12 mouse cellular contexts compared by ENCODE assay signal in genomic region chr1:74033407-74033806, GRCm38 (mm10).
DNase-seq lines count a peak whose midpoint lies in the region; ATAC-seq lines count a peak whose summit lies in the region.
"Had no signal": no experiment of that assay in that cellular context is flagged by ENCODE, and none has a peak within 500 bp of the region (broad histone marks: within the 10 kb centered on the region; RNA-seq: fewer than 3 reads in every experiment).

No protein-coding gene starts in this region.

- peak overlapping the region; percentile 40 to 59 for H3K27ac ChIP-seq in heart, embryonic 14.5 days (replicated peaks in 1 of 2; ENCODE audit: control insufficient read depth in 1 of 2, insufficient read depth in 1 of 2, low read depth in 2 of 2, low read length in 2 of 2)
- peak overlapping the region; percentile 54 for H3K27ac ChIP-seq in embryonic facial prominence, embryonic 10.5 days (replicated peaks)
- H3K27ac ChIP-seq in embryonic facial prominence, embryonic 15.5 days (replicated peaks): 0 out of 2 replicates have a peak overlapping the region, but pooled peaks have one; percentile 41
- H3K27ac ChIP-seq: midbrain, embryonic 15.5 days had no signal

- no peaks in the 10 kb centered on the region for H3K9me3 ChIP-seq in heart, embryonic 14.5 days (ENCODE audit: control insufficient read depth, low read length)
- no peaks in the 10 kb centered on the region for H3K9me3 ChIP-seq in embryonic facial prominence, embryonic 10.5 days
- no peaks in the 10 kb centered on the region for H3K9me3 ChIP-seq in embryonic facial prominence, embryonic 15.5 days (replicated peaks)
- H3K9me3 ChIP-seq: midbrain, embryonic 15.5 days had no signal

- no peak for DNase-seq in heart, postnatal 25 days (ENCODE audit: low spot score)
- no peak for DNase-seq in embryonic facial prominence, embryonic 10.5 days (ENCODE audit: low spot score)
- peak; percentile 78 for DNase-seq in kidney, postnatal 14 days
- DNase-seq in yolk sac, embryonic 10.5 days (ENCODE audit: low spot score): no peak
- no peak for DNase-seq in right cerebral cortex, postnatal 25 days
- DNase-seq: embryo, embryonic 11 days; lung, adult 18-20 months; spleen, adult 18-20 months; thymus, adult 18-20 months had no signal

- H3K4me3 ChIP-seq in heart, embryonic 14.5 days (ENCODE audit: control insufficient read depth in 1 of 2, insufficient read depth in 1 of 2, low read depth in 1 of 2, low read length in 2 of 2): no peak overlapping the region
- H3K4me3 ChIP-seq in embryonic facial prominence, embryonic 10.5 days: no peak overlapping the region
- H3K4me3 ChIP-seq in embryonic facial prominence, embryonic 15.5 days (replicated peaks): no peak overlapping the region
- H3K4me3 ChIP-seq: midbrain, embryonic 15.5 days had no signal

- no peak overlapping the region for H3K4me2 ChIP-seq in heart, embryonic 14.5 days (ENCODE audit: low read length)
- H3K4me2 ChIP-seq in embryonic facial prominence, embryonic 15.5 days (replicated peaks): no peak overlapping the region
- H3K4me2 ChIP-seq: midbrain, embryonic 15.5 days had no signal

- H3K9ac ChIP-seq in heart, embryonic 14.5 days (ENCODE audit: low read length): peak overlapping the region; percentile 21; the same call in 1 of the 2 replicates
- H3K9ac ChIP-seq in embryonic facial prominence, embryonic 15.5 days: no peak overlapping the region
- H3K9ac ChIP-seq: midbrain, embryonic 15.5 days had no signal

- peaks cover 78 to 93% of the 10 kb centered on the region in 2 experiments for H3K4me1 ChIP-seq in heart, embryonic 14.5 days (ENCODE audit: control insufficient read depth in 2 of 2, insufficient read depth in 2 of 2, low read length in 2 of 2)
- peaks cover 100% of the 10 kb centered on the region for H3K4me1 ChIP-seq in embryonic facial prominence, embryonic 10.5 days
- peaks cover 93% of the 10 kb centered on the region for H3K4me1 ChIP-seq in embryonic facial prominence, embryonic 15.5 days

- no peaks in the 10 kb centered on the region for H3K36me3 ChIP-seq in heart, embryonic 14.5 days (ENCODE audit: control insufficient read depth, insufficient read depth, low read length)
- H3K36me3 ChIP-seq in embryonic facial prominence, embryonic 10.5 days (replicated peaks): no peaks in the 10 kb centered on the region
- H3K36me3 ChIP-seq in embryonic facial prominence, embryonic 15.5 days: no peaks in the 10 kb centered on the region
- H3K36me3 ChIP-seq: midbrain, embryonic 15.5 days had no signal

- 69% methylated on average over 4 of the region's 4 CpGs for WGBS in heart, embryonic 14.5 days
- 86% methylated on average over 4 of the region's 4 CpGs for WGBS in embryonic facial prominence, embryonic 10.5 days
- WGBS in embryonic facial prominence, embryonic 15.5 days: 75% methylated on average over 4 of the region's 4 CpGs

- intact Hi-C loops in heart, postnatal 25 days (cut with DNase I): no loop called here

- no peaks in the 10 kb centered on the region for H3K27me3 ChIP-seq in heart, embryonic 14.5 days (ENCODE audit: control insufficient read depth, insufficient read depth, low read length)
- H3K27me3 ChIP-seq in embryonic facial prominence, embryonic 10.5 days (replicated peaks; ENCODE audit: low read depth, poor library complexity, severe bottlenecking): peaks cover 27% of the 10 kb centered on the region
- H3K27me3 ChIP-seq in embryonic facial prominence, embryonic 15.5 days: no peaks in the 10 kb centered on the region

- ATAC-seq in heart, embryonic 14.5 days (ENCODE audit: insufficient number of reproducible peaks, insufficient read depth, low FRiP score, low read depth): no peak
- no peak for ATAC-seq in embryonic facial prominence, embryonic 15.5 days (ENCODE audit: insufficient number of reproducible peaks, low FRiP score, low TSS enrichment, low read depth)
- ATAC-seq: midbrain, embryonic 15.5 days had no signal
